Mouse (Mus musculus) heart, embryonic 10.5 days (tissue): ENCODE measurements around the gene Masp2. TPM values are rescaled to one million over a fixed set of nuclear protein-coding genes. Genes with fewer than 3 reads are reported as not detected.
A peak's percentile ranks its signal among the peaks of the same experiment; 100 is the strongest.

Experiments used
- DNase-seq: peaks from one replicate; pipeline ENCODE4 v3.0.0-alpha.2; 2017; ENCODE audit warnings: low spot score
- H3K27ac ChIP-seq: fragments of 300-500 bp; sonication (generic); 2 replicates; pipeline ENCODE4 v1.5.1; 2016; ENCODE audit warnings: mild to moderate bottlenecking
- H3K27me3 ChIP-seq: fragments of 300-500 bp; sonication (generic); 2 replicates; pipeline ENCODE4 v1.6.1; 2016; ENCODE audit warnings: mild to moderate bottlenecking; ENCODE audit not compliant: poor library complexity, insufficient read depth, severe bottlenecking
- H3K36me3 ChIP-seq: fragments of 300-500 bp; sonication (generic); 2 replicates; pipeline ENCODE4 v1.6.1; 2016; ENCODE audit warnings: mild to moderate bottlenecking, moderate library complexity
- H3K4me1 ChIP-seq: fragments of 300-500 bp; sonication (generic); 2 replicates; pipeline ENCODE4 v1.6.1; 2016; ENCODE audit warnings: mild to moderate bottlenecking
- H3K4me3 ChIP-seq: fragments of 300-500 bp; sonication (generic); 2 replicates; pipeline ENCODE4 v1.5.1; 2016; ENCODE audit warnings: mild to moderate bottlenecking, moderate library complexity
- H3K9me3 ChIP-seq: fragments of 300-500 bp; sonication (generic); 2 replicates; pipeline ENCODE4 v1.6.1; 2016; ENCODE audit warnings: mild to moderate bottlenecking, moderate library complexity
- WGBS: fragments of 180-500 bp; shearing (Covaris S2); methylation state at CpG from one replicate; pipeline ENCODE4 v1.1.7; 2016; 5-methylcytosine and 5-hydroxymethylcytosine counted together
- polyA plus RNA-seq: library from polyadenylated mRNA; unstranded; fragments of >200 nt; fragmentation: Nextera tagmentation; extraction: Ambion mirVana; gene quantifications from 2 replicates; pipeline ENCODE4 v1.2.1, GENCODE M21; 2016

Masp2 gene
- 0.27 and 0.82 TPM in 2 replicates for polyA plus RNA-seq

DNA sequence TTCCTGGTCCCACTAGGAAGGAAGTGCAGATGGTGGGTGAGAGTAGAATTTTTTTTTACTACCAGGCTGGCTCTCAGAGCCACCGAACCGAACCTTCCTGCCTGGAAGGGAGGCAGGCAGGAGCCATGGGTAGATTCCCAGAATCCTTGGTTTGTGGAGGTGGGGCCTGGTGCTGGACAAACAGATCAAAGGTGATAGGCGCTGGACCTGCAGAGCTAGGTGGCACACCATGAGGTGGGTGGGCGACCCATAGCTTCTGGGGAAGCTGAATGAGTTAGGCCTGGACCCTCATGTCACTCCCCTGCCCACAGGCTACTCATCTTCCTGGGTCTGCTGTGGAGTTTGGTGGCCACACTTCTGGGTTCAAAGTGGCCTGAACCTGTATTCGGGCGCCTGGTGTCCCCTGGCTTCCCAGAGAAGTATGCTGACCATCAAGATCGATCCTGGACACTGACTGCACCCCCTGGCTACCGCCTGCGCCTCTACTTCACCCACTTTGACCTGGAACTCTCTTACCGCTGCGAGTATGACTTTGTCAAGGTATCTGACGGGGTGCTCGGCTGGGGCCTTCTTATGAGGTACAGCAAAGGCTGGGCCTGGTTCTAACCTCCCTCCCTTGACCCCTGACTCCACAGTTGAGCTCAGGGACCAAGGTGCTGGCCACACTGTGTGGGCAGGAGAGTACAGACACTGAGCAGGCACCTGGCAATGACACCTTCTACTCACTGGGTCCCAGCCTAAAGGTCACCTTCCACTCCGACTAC is at the start of gene Masp2:
Gene Masp2 (plus strand): TSS at position 198 of the 764 bp plus-strand sequence.
- DNase-seq = no peak
- no peaks in the 10 kb centered on the region for H3K27me3 ChIP-seq
- H3K36me3 ChIP-seq = peaks cover 23% of the 10 kb centered on the region
- H3K4me3 ChIP-seq = no peak within 1 kb of the TSS
- H3K4me1 ChIP-seq = 0 out of 2 replicates have a peak, but pooled peaks cover 4% of the 10 kb centered on the region
- H3K9me3 ChIP-seq = 0 out of 2 replicates have a peak, but pooled peaks cover 2% of the 10 kb centered on the region
- WGBS = 88% methylated on average over 14 of the region's 14 CpGs
- H3K27ac ChIP-seq = peak within 1 kb of the TSS; percentile 16; the same call in 1 of the 2 replicates

DNA sequence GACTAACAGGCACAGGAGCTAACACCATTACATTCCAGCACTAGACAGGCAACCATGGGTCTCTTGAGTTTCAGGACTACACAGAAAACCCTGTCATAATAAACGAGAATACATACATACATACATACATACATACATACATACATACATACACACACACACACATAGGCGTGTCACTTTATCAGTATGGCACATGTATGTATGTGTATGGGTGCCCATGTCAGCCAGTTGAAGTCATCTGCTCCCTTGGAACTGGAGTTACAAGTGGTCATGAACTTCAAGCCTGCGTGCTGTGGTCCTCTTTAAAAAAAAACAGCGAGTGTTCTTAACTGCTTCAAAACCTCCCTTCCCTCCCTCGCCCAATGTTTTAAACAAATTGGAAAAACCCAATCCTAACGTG is 44.6 kb upstream of the Masp2 start:
- DNase-seq = no peak
- Histone ChIP-seq H3K9me3 (no peaks in the 10 kb centered on the region), H3K27ac (peak overlapping the region; percentile 99), H3K4me1 (peaks cover 9% of the 10 kb centered on the region), H3K4me3 (peak overlapping the region; percentile 87), H3K27me3 (no peaks in the 10 kb centered on the region), H3K36me3 (peaks cover 75% of the 10 kb centered on the region)
- WGBS = 26% methylated on average over 6 of the region's 6 CpGs

DNA sequence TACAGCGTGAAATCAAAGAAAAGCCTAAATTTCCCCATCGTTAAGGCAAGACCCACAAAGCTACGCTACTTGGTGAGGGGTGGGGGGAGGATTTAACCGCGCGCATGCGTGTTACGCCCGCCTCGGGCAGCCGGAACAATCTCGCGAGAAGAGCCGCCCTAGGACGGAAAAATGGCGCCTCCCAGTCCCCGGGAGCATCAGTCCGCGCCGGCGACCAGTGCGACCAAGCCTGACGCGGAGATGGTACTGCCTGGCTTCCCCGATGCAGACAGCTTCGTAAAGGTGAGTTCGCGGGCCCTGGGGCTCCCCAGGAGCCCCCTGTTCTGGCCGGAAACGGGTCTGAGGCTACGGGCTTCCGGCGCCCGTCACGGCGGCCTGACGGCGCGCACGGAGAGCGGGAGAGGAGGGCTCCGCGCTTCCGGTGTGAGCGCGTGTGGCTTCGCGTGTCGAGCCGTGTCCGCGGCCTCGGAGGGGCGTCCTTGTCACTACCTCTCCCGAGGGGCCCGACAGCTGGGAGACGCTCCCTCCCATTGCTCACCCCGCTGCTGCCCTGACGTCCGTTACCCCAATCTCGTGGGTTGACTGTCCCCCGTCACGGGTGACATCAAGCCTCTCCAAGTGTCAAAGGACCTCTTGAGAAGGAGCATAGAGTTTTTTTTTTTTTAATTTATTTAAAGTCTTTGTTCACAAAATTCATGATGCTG is 43.9 kb upstream of the Masp2 start, which contains the start of gene Exosc10:
Gene Exosc10 (plus strand): TSS at position 133 of the 704 bp plus-strand sequence.
- Histone ChIP-seq H3K4me1 (peaks cover 9% of the 10 kb centered on the region), H3K9me3 (no peaks in the 10 kb centered on the region), H3K4me3 (peak within 1 kb of the TSS; percentile 87), H3K36me3 (peaks cover 75% of the 10 kb centered on the region), H3K27ac (peak within 1 kb of the TSS; percentile 99), H3K27me3 (no peaks in the 10 kb centered on the region)
- under 1% methylated on average over 63 of the region's 63 CpGs for WGBS
- DNase-seq = peak; percentile 93

DNA sequence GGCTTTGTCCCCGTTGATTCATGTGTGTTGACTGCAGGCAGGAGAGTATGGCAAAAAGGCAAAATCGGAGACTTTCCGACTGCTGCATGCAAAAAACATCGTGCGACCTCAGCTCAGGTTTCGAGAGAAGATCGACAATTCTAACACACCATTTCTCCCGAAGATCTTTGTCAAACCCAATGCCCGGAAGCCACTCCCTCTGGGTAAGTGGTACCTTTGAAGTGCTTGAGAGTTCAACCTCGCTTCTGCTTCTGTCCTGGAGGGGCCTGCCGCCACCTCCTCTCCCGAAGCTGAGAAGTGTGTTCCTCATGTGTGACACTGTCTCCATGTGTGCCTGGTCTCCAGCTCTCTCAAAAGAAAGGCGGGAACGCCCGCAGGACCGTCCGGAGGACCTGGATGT is 39.7 kb upstream of the Masp2 start:
- Histone ChIP-seq H3K9me3 (no peaks in the 10 kb centered on the region), H3K36me3 (peaks cover 82% of the 10 kb centered on the region), H3K4me1 (peaks cover 9% of the 10 kb centered on the region), H3K27ac (no peak overlapping the region), H3K27me3 (no peaks in the 10 kb centered on the region), H3K4me3 (no peak overlapping the region)
- DNase-seq = no peak
- 92% methylated on average over 17 of the region's 17 CpGs for WGBS

DNA sequence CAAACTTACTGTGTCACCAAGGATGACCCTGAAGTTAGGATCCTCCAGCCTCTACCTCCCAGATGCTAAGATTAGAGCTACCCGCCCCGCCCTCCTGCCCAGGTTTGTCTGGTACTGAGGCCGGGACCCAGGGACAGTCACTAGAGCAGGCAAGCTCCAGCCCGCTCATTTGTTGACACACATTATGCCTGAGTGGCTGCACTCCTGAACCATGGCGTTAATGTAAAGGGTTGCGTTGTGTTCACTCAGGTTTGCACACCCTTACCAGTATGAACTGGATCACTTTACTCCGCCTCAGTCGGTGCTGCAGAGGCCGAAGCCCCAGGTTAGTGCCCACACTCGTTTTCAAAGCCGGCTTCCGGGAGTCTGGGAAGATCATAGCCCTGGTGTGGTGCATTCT is 38.8 kb upstream of the Masp2 start:
- peaks cover 91% of the 10 kb centered on the region for H3K36me3 ChIP-seq
- WGBS = 96% methylated on average over 12 of the region's 12 CpGs
- H3K27me3 ChIP-seq = no peaks in the 10 kb centered on the region
- DNase-seq = no peak
- H3K9me3 ChIP-seq = no peaks in the 10 kb centered on the region
- H3K4me3 ChIP-seq = no peak overlapping the region
- H3K4me1 ChIP-seq = peaks cover 6% of the 10 kb centered on the region
- no peak overlapping the region for H3K27ac ChIP-seq

DNA sequence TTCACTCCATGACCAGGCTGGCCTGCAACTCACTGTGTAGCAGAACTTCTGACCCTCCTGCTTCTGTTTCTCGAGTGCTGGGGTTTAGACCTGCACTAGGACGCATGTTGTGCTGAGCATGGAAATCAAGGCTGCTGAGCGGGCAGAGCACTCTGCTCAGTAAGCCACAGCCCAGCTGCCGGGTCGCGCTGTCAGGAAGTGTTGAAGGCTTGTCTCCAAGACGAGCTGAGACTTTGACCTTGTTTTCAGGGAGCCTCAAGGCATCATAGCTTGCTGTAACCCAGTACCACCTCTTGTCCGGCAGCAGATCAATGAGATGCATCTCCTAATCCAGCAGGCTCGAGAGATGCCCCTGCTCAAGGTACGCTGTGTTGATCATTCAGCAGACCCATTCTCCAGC is 32.2 kb upstream of the Masp2 start:
- H3K27ac ChIP-seq = no peak overlapping the region

DNA sequence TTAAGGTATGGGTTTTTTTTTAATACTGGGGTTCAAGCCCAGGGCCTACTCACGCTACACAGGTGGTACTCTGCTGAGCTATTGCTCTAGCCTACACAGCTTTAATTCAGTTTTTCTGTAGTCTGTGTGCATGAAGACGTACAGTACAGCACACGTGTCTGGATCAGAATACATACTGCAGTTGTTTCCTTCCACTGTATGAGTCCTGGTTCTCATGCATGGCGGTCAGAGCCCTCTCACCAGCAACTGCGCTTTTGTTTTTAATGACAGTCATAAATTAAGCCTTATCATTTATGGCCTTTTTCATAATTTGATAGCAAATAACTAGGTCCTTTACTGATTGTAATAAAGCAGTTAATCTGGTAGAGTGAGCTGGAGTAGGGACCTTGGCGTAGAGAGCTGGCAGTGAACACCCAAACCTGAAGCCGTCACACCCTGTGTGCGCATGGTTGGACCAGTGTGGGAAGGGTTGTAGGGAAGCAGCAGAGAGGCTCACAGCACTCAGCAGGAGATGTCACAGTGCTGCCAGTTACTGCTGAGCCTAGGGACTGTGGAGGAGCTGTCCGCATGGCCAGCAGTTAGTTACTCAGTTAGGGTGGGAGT is 31.6 kb upstream of the Masp2 start:
- Histone ChIP-seq H3K36me3 (peaks cover 98% of the 10 kb centered on the region), H3K4me3 (no peak overlapping the region), H3K27ac (no peak overlapping the region), H3K27me3 (no peaks in the 10 kb centered on the region), H3K9me3 (no peaks in the 10 kb centered on the region), H3K4me1 (no peaks in the 10 kb centered on the region)
- no peak for DNase-seq
- WGBS = 95% methylated on average over 9 of the region's 9 CpGs

More for the DNA sequence above, 32.2 kb upstream of the Masp2 start:
- Histone ChIP-seq H3K36me3 (peaks cover 98% of the 10 kb centered on the region), H3K4me1 (no peaks in the 10 kb centered on the region), H3K4me3 (no peak overlapping the region), H3K9me3 (no peaks in the 10 kb centered on the region), H3K27me3 (no peaks in the 10 kb centered on the region)
- WGBS = 87% methylated on average over 10 of the region's 10 CpGs
- DNase-seq = no peak

DNA sequence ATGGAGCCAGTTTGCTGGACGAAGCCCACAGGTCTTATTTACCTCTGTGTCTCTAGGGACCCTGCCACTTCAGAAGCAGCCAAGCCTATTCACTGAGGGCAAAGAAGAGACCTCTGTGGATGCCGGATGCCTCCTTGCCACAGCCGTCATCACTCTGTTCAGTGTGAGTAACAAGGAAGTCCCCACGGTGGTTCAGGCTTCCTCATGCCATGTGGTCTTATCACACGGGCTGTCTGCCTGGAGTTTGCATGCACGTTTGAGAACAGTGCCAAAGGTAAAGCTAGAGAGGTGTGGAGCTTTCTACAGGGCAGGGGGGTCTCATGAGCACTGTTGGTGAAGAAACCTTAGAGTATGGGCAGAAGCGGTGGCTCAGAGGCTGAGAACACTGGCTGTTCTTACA is 29.1 kb upstream of the Masp2 start:
- Histone ChIP-seq H3K4me1 (no peaks in the 10 kb centered on the region), H3K4me3 (no peak overlapping the region), H3K36me3 (peaks cover 98% of the 10 kb centered on the region), H3K27ac (no peak overlapping the region), H3K9me3 (no peaks in the 10 kb centered on the region), H3K27me3 (no peaks in the 10 kb centered on the region)
- 80% methylated on average over 7 of the region's 7 CpGs for WGBS
- DNase-seq = no peak

DNA sequence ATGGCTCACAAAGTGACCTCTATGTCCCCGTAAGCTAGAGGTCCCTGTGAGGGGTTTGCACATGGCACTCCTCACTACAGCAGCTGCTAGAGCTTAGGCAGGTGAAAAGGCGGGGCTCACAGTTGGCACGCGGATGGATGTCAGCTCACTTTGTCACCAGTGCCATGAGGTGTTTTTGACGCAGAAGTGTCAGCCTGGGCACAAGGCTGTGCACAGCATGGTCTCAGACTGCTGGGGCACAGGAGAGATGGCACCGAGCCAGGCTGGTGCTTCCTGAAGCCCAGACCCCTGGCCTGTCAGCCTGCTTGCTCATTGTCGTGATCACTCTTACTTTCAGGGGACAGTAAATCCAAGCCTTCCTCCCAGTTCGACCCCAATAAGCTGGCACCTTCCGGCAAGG is 21.6 kb upstream of the Masp2 start:
- Histone ChIP-seq H3K9me3 (no peaks in the 10 kb centered on the region), H3K4me1 (peaks cover 18% of the 10 kb centered on the region; the same call in 1 of the 2 replicates), H3K27me3 (no peaks in the 10 kb centered on the region), H3K27ac (no peak overlapping the region), H3K4me3 (no peak overlapping the region), H3K36me3 (peaks cover 79% of the 10 kb centered on the region)
- WGBS = 88% methylated on average over 9 of the region's 9 CpGs
- DNase-seq = no peak

DNA sequence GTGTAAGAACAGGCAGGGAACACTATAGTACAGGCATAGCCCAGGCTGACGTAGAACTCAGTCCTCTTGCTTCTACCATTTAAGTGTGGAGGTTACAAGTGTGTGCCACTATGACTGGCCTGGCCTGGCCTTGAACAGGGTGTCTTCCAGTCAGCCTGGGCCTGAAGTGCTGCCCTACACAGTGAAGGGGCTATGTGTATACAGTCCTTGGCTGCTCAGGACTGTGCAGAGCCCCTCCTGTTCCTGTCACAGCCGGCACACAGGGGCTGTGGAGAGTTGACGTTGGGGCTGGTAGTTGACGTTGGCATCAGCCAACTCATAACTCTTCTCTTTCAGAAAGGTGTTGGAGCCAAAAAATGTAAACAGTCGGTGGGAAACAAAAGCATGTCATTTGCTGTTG is 20.9 kb upstream of the Masp2 start:
- Histone ChIP-seq H3K4me3 (no peak overlapping the region), H3K9me3 (no peaks in the 10 kb centered on the region), H3K36me3 (peaks cover 73% of the 10 kb centered on the region), H3K27me3 (no peaks in the 10 kb centered on the region), H3K27ac (no peak overlapping the region), H3K4me1 (peaks cover 18% of the 10 kb centered on the region; the same call in 1 of the 2 replicates)
- 90% methylated on average over 5 of the region's 5 CpGs for WGBS
- DNase-seq = no peak

DNA sequence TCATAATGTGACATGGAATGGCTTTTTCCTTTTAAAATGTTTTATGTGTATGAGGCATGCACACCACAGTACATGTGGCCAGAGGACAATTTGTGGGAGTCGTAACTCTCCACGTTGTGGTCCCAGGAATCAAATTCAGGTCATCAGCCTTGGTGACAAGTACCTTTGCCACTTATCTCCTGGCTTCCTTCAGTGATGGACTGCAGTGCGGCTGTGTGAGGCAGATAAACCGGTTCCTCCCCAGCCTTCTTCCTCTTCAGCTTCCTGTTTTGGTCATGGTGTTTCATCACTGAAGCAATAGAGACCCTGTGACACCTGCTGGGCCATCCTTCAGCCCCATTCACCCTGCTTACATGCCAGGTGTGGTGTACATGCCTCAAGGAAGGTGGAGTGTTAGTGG is 19.1 kb upstream of the Masp2 start:
- H3K27me3 ChIP-seq = no peaks in the 10 kb centered on the region
- H3K27ac ChIP-seq = no peak overlapping the region
- no peaks in the 10 kb centered on the region for H3K9me3 ChIP-seq
- H3K36me3 ChIP-seq = peaks cover 54% of the 10 kb centered on the region
- no peak overlapping the region for H3K4me3 ChIP-seq
- H3K4me1 ChIP-seq = peaks cover 18% of the 10 kb centered on the region; the same call in 1 of the 2 replicates
- 35% methylated on average over 4 of the region's 4 CpGs for WGBS
- no peak for DNase-seq

DNA sequence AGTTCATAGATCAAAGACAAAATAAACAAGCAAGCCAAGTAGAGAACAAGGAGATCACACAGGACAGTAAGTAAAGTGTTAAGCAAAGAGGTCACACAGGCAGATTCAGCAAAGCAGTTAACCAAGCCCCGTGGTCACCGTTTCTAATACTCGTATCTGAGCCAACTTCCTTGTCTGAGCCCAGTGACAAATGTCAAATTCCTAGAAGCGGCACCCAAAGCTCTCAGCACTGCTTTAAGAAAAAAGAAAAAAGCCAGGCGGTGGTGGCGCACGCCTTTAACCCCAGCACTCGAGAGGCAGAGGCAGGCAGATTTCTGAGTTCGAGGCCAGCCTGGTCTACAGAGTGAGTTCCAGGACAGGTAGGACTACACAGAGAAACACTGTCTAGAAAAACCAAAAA is 15.7 kb upstream of the Masp2 start:
- no peak overlapping the region for H3K27ac ChIP-seq

DNA sequence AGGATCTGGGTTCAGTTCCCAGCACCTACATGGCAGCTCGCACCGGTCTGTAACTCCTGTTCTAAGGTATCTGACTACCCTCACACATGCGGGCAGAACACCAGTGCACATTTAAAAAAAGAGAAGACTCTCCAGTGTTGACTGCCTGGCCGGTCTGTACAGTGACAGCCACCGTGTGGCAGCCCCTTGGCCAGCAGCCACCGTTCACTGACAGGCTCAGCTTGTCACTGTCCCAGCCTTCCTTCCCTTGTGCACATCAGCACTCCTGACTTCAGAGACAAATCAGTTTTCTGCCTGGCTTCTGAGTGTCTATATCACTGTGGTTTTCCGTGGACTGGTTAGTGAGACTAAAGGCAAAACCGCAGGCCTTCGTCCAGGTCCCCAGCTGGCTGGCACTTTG is 13.6 kb upstream of the Masp2 start:
- Histone ChIP-seq H3K4me3 (no peak overlapping the region), H3K27me3 (no peaks in the 10 kb centered on the region), H3K36me3 (peaks cover 13% of the 10 kb centered on the region), H3K9me3 (no peaks in the 10 kb centered on the region), H3K4me1 (peaks cover 25% of the 10 kb centered on the region), H3K27ac (no peak overlapping the region)
- DNase-seq = no peak
- 79% methylated on average over 9 of the region's 9 CpGs for WGBS

More for the DNA sequence above, 15.7 kb upstream of the Masp2 start:
- Histone ChIP-seq H3K4me3 (no peak overlapping the region), H3K27me3 (no peaks in the 10 kb centered on the region), H3K9me3 (no peaks in the 10 kb centered on the region), H3K4me1 (peaks cover 23% of the 10 kb centered on the region), H3K36me3 (peaks cover 21% of the 10 kb centered on the region)
- WGBS = 74% methylated on average over 9 of the region's 9 CpGs
- no peak for DNase-seq
